Mouse (Mus musculus) liver, adult 2 months (tissue): ENCODE measurements around the gene Fcmr.

Experiments used
- CTCF ChIP-seq: fragments of 200-500 bp; IDR thresholded peaks from 2 replicates; pipeline ENCODE4 v1.5.1; 2011; ENCODE audit warnings: low read depth, low read length, control low read depth
- POLR2A ChIP-seq: fragments of 200-500 bp; IDR thresholded peaks from 2 replicates; pipeline ENCODE4 v1.6.1; 2011; ENCODE audit warnings: low read length, control low read depth; ENCODE audit not compliant: insufficient read depth; ENCODE audit errors: extremely low read depth

DNA sequence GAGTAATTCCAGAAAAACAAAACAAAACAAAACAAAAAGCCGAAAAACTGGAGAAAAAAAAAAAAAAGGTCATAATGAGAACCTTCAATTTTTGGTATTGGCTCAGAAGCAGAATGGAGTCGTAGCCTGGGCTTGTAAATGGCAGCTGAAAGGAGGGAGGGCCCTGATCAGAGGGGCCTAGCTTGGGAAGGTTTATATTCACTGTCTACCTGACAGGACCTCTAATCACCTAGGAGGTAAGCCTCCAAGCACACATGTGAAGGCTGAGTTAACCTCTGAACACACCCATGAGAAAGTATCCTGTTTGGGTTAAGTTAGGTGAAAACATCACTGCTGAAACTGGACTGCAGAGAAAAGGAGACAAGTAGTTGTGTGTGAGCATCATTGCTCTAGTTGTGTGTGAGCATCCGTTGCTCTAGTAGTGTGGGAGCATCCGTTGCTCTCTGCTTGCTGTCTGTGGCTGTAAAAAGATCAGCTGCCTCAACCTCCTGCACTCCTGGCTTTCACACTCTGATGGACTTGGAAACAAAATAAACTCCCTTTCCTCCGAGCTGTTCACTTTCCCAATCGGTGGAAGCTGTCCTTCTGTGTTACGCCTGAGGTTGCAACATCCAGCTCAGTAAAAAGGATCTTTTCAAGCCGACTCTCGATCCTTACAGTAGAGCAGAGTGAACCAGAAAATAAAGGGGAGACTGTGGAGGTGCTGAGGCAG is 28.0 kb downstream of the Fcmr start:
- TF ChIP-seq CTCF (no peak), POLR2A (no peak)
